Mouse (Mus musculus): ENCODE data around the gene Bnip3.

Gene Bnip3

DNA sequence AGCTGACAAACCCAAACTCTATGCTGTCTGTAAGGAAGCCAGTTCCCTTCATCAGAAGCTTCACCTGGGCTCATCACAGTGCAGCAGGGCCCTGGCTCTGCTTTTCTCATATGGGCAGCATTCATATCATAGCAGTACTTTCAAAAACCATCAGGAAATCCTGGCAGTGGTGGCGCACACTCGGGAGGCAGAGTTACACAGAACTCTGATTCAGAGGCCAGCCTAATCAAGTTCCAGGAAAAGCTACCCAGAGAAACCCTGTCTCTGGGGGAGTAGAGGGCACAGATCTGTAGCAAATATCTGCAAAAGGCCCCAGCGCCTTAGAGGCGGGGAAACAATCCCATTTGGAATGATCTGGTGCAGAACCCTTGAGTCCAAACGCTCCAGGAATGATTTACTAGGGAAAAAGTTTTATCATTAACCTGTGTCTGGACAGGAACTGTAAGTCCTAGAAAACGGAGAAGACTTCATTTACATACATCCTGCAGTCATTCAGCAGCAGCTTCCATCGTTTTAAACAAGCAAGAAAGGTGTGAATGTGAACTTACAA, 5.4 kb downstream of the Bnip3 start:
- DNase-seq, result no peak

DNA sequence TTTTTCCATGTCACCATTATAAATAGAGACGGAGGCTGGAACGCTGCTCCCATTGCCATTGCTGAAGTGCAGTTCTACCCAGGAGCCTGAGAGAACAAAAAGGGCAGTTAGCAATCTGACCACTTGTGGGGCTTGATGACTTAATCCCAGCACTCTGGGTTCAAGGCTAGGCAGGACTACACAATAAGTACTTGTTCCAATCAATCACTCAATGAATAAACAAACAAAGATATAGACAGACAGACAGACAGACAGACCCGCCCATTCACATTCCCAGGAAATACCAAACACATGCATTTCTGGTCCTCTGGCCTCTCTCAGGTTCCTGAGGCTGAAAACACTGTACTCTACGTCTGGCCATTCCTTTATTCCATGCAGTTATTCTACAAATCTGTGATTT, 10.6 kb downstream of the Bnip3 start:
- DNase-seq, result no peak

DNA sequence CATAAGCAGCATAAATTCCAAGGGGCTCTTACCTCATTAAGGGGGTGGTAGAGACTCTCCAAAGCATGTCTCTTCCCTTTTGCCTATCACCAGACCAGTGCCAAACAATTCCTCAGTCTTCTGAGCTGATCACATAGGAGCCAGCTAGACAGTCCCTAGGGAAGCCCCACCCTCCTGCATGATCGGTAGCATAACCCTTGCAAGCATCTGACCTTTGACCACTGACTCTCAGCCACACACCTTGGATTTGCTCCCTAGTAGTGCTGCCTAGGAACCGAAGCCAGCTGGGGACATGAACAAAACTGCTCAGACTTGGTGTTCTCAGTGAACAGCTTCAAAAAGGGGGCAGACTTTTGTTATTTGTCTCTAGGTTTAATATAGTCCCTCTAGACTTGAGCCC, 11.2 kb downstream of the Bnip3 start:
- no peak for DNase-seq

DNA sequence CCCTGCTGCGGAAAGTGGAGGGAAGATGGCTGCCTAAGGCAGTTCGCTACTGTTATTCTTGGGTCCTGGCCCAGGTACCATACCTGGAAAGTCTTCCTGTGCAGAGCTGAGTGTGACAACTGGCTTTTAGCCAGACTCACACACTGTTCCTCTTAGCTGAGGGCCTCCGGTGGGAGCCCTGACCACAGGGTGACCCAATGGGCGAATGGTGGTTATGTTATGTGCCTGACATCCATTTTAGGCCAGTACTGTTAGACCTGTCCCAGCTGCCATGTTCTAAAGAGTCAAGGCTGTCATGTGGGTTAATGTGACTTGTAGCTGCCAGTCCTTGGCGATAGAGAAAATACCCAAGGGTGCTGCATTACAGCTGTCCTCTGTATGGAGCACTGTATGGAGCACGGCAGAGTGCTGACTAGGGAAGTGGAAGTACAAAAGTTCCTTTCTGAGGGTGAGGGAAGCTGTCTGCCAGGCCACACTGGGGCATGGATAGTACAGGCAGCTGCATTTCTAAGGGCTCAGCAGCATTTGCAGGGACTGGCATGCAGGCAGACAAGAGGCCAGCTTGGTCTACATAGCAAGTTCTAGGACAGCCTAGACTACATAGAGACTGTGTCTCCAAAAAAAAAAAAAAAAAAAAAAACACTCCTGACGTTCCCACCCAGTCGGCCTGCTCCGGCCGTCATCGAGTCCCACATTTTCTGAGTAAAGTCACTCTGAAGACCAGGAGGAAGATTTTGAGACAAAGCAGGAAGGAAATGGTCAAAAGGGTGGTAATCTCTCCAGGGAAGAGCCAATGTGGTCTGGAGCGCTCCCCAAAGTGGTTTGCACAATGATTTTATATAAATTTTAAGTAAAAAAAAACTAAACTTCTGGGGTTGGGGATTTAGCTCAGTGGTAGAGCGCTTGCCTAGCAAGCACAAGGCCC, 23.7 kb downstream of the Bnip3 start:
- no peak for DNase-seq

DNA sequence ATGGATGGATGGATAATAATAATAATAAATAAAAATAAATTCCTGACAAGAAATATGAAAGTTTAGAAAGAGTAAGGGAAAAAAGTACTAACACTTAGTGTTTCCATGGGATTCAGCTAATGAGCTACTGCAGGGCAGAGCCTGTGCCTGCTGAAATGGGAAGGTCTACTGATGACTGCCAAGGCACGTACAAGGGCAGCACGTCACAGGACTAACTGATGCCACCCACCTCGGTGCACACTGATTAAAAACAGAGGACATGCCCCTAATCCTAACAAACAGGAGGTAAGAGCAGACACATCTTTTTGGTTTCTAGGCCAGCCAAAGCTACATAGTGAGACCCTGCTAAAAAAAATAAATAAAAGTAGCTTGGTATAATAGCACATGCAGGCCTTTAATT, 25.6 kb downstream of the Bnip3 start:
- DNase-seq, result no peak

DNA sequence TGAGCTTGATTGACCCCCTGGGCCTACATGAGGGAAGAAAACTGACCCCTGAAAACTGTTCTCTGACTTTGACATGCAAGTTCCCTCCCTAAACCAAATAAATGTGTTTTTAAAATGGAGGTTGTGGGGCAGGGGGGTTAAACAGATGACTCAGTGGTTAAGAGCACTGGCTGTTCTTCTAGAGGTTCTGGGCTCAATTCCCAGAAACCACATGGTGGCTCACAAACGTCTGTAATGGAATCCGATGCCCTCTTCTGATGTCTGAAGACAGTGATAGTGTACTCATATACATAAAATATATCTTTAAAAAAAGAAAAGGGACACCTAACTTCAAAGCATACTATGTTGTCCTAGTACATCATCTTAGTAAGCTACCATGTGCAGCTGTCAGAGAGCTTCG, 34.3 kb downstream of the Bnip3 start:
- DNase-seq, result no peak

DNA sequence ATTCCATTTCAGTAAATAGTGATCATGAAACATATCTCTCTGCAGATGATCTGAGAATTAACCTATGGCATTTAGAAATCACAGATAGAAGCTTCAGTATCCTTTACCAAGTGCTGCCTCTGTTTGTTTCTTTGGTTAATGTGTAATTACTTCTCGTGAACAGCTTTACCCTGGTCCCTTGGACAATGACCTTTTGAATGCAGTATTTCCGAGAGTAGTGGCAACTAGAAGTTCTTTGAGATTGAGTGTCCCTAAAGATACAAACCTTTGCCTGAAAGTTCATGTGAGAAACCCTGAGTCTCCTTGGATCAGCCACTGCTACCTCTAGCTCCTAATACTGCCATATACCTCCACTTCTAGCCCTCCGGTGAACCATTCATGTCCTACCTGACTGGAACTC, 36.4 kb downstream of the Bnip3 start:
- no peak for DNase-seq

DNA sequence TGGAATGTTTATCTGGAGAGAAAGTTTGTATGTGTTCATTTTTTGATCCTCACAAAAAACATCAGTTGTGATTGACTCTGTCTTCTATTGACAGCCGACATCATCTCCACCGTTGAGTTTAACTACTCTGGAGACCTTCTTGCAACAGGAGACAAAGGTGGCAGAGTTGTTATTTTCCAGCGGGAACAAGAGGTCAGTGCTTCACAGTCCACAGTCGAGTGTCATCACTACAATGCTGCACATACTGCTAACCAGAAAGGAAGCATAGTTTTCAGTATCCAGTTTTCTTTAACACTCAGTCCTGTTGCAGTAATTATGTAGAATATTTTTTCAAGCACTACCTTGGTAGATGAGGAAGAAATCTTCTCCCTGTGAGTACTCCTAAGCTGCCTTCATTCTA, 41.0 kb downstream of the Bnip3 start:
- no peak for DNase-seq

DNA sequence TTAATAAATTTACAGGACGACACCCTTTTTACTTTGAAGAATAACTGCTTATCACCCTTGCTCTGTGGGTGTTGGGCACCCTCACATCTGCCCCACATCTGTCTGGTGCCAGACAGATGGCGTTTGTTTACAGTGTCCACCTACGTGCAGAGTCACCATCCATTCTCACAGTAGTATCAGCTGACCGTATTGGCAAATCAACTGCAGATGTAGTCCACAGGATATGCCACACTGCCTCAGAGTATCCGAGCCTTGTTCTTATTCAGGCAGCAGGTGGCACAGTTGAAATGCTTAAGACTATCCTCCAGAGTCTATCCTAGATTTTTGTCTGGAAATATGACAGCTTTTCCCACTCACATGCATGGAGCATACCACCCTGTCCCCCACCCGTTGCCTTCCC, 42.0 kb downstream of the Bnip3 start:
- no peak for DNase-seq

DNA sequence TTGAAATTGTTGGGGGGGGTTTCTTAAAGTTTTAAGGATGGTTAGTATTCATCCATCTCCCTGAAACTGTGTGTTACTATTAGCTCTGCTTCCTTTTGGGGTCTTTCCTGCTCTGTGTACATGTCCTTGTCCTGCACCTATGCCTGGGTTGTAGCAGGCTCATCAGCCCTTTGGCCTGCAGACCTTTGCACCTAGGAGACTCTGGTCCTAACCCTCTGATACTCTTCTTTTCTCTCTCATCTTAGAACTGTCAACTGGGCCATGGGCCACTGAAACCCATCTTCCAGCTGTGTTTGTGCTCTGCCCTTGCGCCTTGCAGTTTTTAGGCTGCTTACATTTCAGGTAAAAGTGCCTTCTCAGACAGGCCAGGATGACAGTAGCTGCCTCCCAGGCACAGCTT, 44.5 kb downstream of the Bnip3 start:
- no peak for DNase-seq

DNA sequence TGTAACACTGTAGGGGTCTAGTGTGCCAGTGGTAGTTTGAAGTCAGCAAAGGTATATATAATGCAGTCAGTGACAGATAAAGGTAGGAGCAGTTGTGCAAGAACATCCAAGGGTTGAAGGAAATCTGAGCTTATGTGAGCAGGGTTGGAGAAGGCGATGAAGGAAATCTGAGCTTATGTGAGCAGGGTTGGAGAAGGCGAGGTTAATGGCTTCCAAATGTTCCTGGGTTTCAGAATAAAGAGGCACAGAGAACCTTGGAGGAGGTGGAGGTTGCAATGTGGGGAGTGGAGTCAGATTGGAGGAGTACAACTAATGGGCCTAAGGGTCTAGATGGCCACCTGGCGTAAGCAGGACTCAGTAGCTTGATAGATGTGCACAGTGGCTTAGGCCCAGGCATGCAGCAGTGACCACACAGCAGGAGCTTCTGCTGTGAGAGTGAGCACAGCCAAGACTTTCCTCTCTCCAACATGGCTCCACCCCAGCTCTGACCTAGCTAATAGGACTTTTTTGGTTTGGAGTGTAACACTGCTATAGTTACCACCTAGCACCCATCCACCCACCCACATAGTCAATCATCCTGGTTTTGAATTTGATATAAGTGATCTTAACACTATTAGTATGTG, 45.3 kb downstream of the Bnip3 start:
- DNase-seq, result no peak

DNA sequence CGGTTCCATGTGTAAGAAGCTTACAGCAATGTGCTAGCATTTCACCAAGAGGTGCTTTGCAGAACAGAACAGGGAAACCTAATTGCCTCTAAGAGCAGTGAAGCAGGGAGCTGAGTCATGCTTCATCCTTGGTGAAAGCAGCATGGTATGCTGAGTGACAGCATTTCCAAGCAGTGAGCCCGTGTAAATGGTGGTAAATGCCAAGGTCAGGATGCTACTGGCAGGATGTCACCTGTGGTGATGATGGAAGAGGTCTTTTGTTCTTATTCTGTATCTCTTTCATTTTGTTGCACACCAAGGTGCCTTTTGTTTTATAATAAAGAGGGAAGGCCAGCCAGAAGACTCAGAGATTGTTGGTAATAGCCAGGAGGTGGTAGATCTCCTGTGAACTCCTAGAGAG, 52.6 kb downstream of the Bnip3 start:
- no peak for DNase-seq

DNA sequence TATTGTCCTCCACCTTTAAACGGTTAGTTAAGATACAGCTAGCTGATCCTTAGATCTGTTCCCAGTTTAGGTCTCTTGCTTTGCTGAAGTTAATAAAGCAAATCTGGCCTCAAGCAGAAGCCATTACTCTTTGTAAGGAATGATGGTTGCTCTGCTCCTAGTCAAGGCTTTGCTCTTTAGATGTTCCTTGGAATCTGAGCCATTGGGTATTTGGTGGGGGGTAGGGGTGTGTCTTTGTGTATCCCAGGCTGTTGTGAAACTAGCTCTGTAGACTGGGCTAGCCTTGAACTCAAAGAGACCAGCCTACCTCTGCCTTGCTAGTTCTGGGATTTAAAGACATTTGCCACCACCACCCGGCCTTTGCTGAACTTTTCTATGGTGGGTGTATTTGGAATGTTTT, 55.1 kb downstream of the Bnip3 start:
- no peak for DNase-seq

DNA sequence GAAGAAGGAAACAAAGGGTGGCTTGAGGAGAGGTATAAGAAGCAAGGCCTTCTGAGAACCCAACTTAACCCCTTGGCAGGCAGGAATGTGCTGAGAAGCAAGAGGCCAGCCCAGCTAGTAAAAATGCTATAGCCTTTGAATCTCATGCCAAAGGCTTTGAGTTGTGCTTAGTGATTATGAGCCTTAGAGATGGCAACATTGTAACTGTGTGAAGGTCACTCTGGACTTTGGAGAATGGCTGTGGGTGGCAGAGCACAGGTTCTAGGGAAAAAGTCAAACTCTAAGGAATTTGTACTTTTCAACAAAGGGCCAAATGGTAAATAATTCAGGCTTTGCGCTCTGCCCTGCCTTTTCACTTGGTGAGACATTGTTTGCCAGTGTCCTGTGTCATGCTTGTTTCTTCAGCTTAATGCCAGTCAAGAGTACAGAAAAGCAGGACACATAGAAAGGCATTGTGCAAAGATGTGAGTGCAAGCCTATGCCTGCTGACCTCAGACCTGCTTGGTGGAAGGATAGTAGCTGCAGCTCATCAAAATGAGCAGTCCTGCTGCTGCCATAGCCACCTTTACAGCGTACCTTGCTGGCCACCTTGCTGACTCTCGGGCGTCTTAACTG, 55.8 kb downstream of the Bnip3 start:
- DNase-seq, result no peak

DNA sequence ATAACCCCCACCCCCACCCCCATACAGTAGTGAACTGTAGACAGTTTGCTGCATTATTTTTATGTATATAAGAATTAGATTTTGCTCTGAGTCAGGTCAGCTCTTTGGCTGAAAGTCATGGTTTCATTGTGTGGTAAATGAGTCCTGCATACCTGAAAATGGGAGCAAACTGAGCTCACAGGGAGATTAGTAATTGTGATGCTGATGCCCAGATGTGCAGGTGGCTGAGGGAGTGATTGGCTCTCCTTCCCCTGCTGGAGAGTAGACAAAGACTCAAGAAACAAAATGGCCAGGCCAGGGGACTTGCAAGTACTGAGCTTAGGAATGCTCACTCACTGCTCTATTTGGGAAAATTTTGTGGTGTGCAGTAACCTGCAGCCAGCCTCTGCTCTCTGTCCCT, 59.2 kb downstream of the Bnip3 start:
- DNase-seq, result no peak

DNA sequence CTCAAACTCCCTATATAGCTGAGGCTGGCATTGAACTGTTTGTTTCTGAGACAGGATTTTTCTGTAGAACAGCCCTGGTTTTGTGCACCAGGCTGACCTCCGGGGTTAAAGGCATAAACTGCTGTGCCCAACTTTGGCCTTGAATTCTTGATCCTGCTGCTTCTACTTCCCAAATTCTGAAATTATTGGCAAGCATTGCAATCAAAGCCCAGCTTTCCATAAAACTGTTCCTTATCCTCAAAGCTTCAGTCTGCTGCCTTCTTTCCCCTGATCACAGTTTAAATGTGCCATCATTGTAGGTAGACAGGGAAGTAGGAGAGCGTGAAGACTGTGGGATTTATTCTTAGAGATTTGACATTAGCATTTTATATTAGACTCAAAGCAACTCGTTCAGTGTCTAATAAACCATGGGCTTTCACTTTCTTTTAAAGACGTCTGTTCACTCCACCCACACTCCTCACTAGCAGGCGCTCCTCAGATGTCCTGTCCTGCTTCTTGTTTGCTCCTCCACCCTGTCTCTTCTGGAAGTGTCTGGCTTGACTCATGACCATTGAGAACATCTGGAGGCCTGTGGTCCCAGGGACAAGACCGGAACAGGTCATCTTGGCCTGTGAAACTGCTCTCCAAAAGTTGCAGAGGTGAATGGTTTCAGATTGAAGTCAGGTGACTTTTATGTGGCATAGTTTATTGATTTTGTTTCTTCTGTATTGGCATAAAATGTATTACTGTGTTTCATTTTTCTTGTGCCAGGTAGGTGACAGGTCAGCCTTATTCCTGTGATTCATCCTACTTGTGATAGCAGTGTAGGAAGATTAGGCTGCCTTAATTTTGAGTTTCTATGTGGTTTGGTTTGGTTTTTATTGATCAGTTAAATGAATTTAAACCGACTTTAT, 61.0 kb downstream of the Bnip3 start:
- DNase-seq, result no peak

DNA sequence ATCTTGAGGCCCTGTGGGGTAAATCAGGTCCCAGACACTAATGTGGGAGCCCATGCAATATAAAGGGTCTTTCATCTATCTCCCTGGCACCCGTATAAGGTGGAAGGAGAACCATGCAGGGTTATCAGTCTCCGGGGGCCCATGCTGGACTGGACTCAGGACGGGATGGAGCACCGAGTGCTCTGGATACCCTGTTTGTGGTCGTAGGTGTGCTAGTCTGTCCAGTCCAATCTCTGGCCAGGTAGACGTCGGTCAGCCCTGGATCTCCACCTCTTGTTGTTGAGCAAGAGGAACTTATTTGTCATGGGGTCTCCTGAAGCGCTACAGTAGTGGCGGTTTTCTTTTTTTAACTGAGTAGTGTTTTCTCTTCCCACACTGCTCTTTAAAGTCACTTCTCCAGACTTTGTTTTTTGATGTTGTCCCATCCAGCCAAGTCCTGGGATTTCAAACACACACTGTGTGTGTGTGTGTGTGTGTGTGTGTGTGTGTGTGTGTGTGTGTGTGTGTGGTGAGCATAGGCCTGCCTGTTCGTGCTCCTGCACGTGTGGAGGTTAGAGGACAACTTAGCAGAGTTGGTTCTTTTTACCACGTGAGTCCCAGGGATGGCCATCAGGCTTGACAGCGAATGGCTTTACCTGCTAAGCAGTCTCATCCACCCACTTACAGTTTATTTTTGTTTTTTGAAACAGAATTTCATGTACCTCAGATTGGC, 61.8 kb downstream of the Bnip3 start:
- DNase-seq, result no peak

DNA sequence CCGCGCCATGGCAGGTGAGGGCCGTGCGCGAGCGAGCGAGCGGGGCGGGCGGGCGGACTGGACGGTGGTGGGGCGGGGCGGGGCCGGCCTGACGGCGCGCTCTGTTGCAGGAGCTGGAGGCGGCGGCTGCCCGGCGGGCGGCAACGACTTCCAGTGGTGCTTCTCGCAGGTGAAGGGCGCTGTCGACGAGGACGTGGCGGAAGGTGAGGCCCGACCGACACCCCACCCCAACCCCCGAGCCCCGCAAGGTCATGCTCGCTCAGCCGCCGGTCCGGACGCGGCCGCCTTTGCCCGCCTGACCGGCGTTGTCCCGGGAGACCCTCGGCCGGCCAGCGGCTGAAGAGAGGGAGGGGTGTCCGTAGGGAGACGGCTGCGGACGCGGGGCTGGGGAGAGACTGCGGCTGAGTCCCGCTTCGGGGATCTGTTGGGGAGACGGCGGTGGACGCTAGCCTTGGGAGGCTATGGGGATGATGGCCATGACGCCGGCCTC, 62.8 kb downstream of the Bnip3 start:
- DNase-seq, result no peak

DNA sequence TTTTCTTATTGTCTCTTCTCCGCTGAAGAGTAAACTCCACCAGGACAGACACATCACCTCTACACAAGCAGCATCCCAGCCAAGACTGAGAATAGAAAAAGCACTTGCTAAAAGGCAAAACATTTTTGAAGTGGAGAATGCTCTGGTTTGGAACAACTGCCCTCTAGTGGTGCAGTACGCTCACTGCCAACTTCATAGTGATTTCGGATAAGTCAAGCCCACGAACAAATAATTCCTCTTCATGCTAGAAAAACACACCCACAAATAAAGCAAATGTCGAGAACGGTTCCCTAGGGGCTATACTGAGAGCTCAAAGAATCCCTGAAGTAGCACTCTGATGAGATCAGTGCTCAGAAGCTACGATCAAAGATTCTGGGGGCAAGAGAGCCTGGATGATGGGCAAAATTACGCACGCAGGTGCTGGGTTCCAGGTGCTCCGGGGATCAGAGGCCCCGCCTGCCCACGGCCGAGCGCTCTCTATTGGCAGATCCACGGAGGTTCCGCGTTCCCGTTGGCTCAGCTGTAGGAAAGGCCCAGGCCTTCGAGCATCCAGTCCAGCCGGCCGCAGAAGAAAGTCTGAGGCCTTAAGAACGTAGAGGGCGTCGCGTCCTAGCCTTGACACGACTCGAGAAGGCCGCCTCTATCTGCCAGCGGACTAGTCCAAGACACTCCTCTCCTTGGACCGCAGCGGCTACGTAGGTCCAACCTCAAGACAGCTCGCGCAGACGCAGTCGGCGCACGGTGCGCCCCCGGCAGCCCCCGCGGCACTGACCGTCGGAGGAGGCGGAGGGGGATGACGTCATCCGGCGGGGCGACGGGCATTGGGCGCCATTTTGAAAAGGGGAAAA, 63.6 kb downstream of the Bnip3 start, which contains the start of the genes Ppp2r2d and Mapk1ip1:
Gene Ppp2r2d, plus strand, starts transcription at position 536 of the 848 bp plus-strand sequence.
Gene Mapk1ip1, minus strand, starts transcription at position 730 of the 848 bp plus-strand sequence.
- DNase-seq, result peak; percentile 96

DNA sequence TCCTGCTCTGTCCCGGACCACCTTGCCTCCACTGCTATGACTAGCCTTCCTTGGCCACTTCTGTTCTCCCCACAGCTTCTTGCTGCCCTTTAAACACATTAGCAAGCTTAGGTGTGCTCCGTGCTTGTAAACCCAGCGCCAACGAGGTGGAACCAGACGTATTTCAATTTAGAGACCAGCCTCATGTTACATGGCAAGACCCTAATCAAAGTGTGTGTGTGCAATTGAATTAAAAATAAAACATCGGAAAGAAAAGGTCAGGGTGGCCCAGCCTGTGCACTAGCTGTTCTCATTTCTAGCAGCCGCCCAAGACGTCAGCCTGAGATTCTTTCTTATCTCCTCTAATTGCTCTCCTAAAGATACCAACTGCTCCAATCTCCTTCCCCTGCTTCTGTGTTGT, 64.2 kb downstream of the Bnip3 start:
- no peak for DNase-seq

DNA sequence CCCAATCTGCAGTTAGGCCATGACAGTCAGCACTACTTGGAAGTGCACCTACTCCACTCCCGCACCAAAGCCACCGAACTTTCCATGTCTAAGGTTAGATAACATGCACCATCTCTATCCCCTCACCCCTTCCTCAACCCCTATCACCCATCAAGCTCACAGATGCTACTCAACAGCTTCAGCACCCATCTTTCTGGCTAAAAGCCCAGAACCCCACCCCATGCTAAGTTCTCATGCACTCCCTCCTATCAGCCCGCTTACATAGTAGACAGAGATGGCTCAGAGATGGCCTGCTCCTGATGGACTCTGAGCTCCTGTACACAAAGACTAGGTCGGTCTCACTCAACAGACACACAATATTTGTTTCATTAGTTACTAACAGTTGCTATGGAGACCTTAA, 65.9 kb downstream of the Bnip3 start:
- no peak for DNase-seq
